Mouse (Mus musculus) heart, postnatal 0 days (tissue): ENCODE measurements around the gene Klrg1.

ENCODE experiments used
- CTCF ChIP-seq: IDR thresholded peaks from 2 replicates; pipeline ENCODE4 v1.5.1; 2016; ENCODE audit warnings: antibody characterized with exemption, control low read depth, low read depth
- EP300 ChIP-seq: IDR thresholded peaks from 2 replicates; pipeline ENCODE4 v1.6.1; 2016; ENCODE audit warnings: antibody characterized with exemption, low read depth

DNA sequence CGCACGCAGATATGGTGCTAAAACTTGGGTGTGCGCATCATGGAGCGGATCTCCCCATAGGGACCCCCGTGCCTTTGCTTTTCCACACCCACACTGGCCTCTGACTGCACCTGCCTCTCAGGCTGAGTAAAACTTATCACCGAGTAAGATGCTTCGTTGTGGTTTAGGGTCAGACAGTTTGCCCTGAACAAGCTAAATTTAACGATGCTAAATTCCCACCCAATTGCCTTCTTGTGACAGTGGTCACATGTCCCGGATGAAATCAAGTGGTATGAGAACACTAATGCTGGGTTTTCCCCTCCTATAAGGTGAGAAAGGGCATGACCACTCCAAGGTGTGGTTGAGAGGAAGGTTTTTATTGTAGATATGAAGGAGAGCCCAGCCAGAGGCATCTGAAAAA is 11.1 kb upstream of the Klrg1 start:
- TF ChIP-seq EP300 = no peak
- no peak for TF ChIP-seq CTCF
